Mouse (Mus musculus) G1E (cell line): ENCODE data around the gene Kirrel.

Experiments used
- CTCF ChIP-seq: IDR thresholded peaks from 2 replicates; pipeline ENCODE4 v1.5.1; 2012; ENCODE audit warnings: low read depth, low read length, inconsistent platforms, mixed read lengths
- GATA1 ChIP-seq: IDR thresholded peaks from 2 replicates; pipeline ENCODE4 v1.6.1; 2012; ENCODE audit warnings: borderline replicate concordance, low read length, inconsistent platforms, mixed read lengths
- GATA2 ChIP-seq: IDR thresholded peaks from 2 replicates; pipeline ENCODE4 v1.6.1; 2012; ENCODE audit warnings: low read depth, low read length, inconsistent platforms, borderline replicate concordance
- POLR2AphosphoS5 ChIP-seq: IDR thresholded peaks from 2 replicates; pipeline ENCODE4 v1.6.1; 2012; ENCODE audit warnings: low read depth, low read length, inconsistent platforms; ENCODE audit not compliant: insufficient replicate concordance
- TAL1 ChIP-seq: conservative IDR thresholded peaks from 2 replicates; pipeline ENCODE4 v1.6.1; 2012; ENCODE audit warnings: low read depth, low read length, inconsistent platforms, mixed read lengths

GRCm38 (mm10) chr3:87159190-87159589 lies 15.4 kb downstream of the Kirrel start:
- TF ChIP-seq CTCF (no peak), GATA1 (no peak), TAL1 (no peak), POLR2AphosphoS5 (no peak), GATA2 (no peak)
